Mouse (Mus musculus): ENCODE data around the gene Snai3.

DNA sequence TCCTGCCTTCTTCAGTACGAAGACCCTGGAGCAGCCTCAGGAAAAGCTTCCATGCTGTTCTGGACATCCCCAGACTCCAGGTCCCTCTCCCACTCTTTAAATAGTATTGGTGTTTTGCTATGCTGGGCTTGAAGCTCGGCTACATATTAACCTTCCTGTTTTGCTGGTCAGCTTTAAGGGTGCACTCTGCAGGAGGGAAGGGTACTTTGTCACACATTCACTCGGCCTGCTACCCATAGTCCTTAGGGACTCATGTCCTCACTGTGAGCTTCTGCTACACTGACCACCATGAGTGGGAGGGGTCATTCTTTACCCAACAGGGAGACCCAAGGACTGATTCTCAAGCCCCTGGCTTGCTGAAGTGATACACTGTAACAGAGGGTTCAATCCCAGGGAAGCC is 29.9 kb downstream of the Snai3 start:
- TF ChIP-seq CTCF (IDR thresholded peaks at IDR 0.05): no peak
- no peak for TF ChIP-seq EP300 (IDR thresholded peaks at IDR 0.05)
